In the genomic region with DNA sequence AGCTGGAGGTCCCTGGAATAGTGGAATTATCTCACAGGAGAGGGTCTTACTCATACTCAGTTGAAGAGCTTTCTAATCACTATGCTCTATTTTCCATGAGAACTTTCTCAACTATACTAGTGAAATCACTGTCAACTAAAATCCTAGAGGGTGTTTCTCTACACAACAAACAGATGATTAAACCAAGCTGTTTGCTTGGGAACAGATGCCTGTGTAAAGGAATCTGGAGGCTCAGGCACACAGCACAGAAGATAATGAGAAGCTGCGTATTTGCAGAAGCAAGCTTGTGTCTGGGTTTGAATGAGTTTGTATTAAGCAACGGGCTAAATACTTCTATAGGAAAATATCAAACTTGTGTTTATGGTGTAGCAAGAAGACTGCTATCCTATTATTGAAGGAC, we compare ENCODE assay signal across 27 mouse cellular contexts.
A peak's percentile ranks its signal among the peaks of the same experiment; 100 is the strongest.
DNase-seq lines count a peak whose midpoint lies in the region; ATAC-seq and TF ChIP-seq lines count a peak whose summit lies in the region.
"Had no signal": no experiment of that assay in that cellular context is flagged by ENCODE, and none has a peak within 500 bp of the region (broad histone marks: within the 10 kb centered on the region; RNA-seq: fewer than 3 reads in every experiment).

No protein-coding gene starts in this region.

- H3K4me2 ChIP-seq in forebrain, postnatal 0 days (ENCODE audit: low read depth): no peak overlapping the region
- no peak overlapping the region for H3K4me2 ChIP-seq in forebrain, embryonic 13.5 days
- H3K4me2 ChIP-seq: embryonic facial prominence, embryonic 13.5 days; forebrain, embryonic 12.5 days; heart, embryonic 11.5 days; hindbrain, embryonic 12.5 days; hindbrain, embryonic 15.5 days had no signal

- H3K9me3 ChIP-seq in forebrain, postnatal 0 days (ENCODE audit: low read length): no peaks in the 10 kb centered on the region
- no peaks in the 10 kb centered on the region for H3K9me3 ChIP-seq in forebrain, embryonic 13.5 days (replicated peaks)
- H3K9me3 ChIP-seq: embryonic facial prominence, embryonic 10.5 days; embryonic facial prominence, embryonic 13.5 days; forebrain, embryonic 12.5 days; hindbrain, embryonic 12.5 days; hindbrain, embryonic 15.5 days had no signal

- WGBS in forebrain, postnatal 0 days: 59% methylated on average over 2 of the region's 2 CpGs
- WGBS in forebrain, embryonic 13.5 days: 79% methylated on average over 2 of the region's 2 CpGs

- no peak for TF ChIP-seq CTCF in forebrain, postnatal 0 days (IDR thresholded peaks at IDR 0.05; ENCODE audit: low read depth)

- H3K27me3 ChIP-seq in forebrain, postnatal 0 days (ENCODE audit: insufficient read depth, low read length): no peaks in the 10 kb centered on the region
- no peaks in the 10 kb centered on the region for H3K27me3 ChIP-seq in forebrain, embryonic 13.5 days
- H3K27me3 ChIP-seq: embryonic facial prominence, embryonic 13.5 days; forebrain, embryonic 12.5 days; hindbrain, embryonic 12.5 days; hindbrain, embryonic 15.5 days had no signal

- H3K4me1 ChIP-seq in forebrain, postnatal 0 days (ENCODE audit: insufficient read depth): no peaks in the 10 kb centered on the region
- peaks cover 16% of the 10 kb centered on the region for H3K4me1 ChIP-seq in forebrain, embryonic 13.5 days
- H3K4me1 ChIP-seq: embryonic facial prominence, embryonic 10.5 days; embryonic facial prominence, embryonic 13.5 days had no signal

- peak; percentile 49 for DNase-seq in forebrain, postnatal 0 days
- DNase-seq in layer of hippocampus, adult 18-20 months (ENCODE audit: low spot score in 2 of 2): peak; percentile 33 to 61
- DNase-seq in layer of hippocampus, postnatal 10 days (ENCODE audit: low spot score in 2 of 2): no peak
- DNase-seq in layer of hippocampus, adult 8-10 months (ENCODE audit: low spot score in 2 of 2): peak; percentile 24 to 25
- peak; percentile 5 to 67 for DNase-seq in layer of hippocampus, postnatal 14 days (ENCODE audit: low spot score in 2 of 2)
- no peak for DNase-seq in adrenal gland, postnatal 14 days
- DNase-seq: adrenal gland, adult 8-10 months; adrenal gland, postnatal 36 days; cerebellum, adult 11 months; cerebellum, adult 8-10 months; cerebellum, postnatal 10 days; cerebellum, postnatal 36 days; embryo, embryonic 11 days; gastrocnemius, postnatal 10 days; gastrocnemius, postnatal 36 days; heart, adult 11 months had no signal

- no peak overlapping the region for H3K27ac ChIP-seq in forebrain, postnatal 0 days (ENCODE audit: low read depth, low read length)
- no peak overlapping the region for H3K27ac ChIP-seq in forebrain, embryonic 13.5 days
- H3K27ac ChIP-seq: embryonic facial prominence, embryonic 10.5 days; embryonic facial prominence, embryonic 13.5 days; forebrain, embryonic 12.5 days; hindbrain, embryonic 12.5 days; hindbrain, embryonic 15.5 days had no signal

- no peak overlapping the region for H3K9ac ChIP-seq in forebrain, postnatal 0 days
- H3K9ac ChIP-seq in forebrain, embryonic 13.5 days: no peak overlapping the region
- H3K9ac ChIP-seq: embryonic facial prominence, embryonic 13.5 days; forebrain, embryonic 12.5 days; hindbrain, embryonic 12.5 days; hindbrain, embryonic 15.5 days had no signal

- ATAC-seq in forebrain, postnatal 0 days: peak; percentile 73
- no peak for ATAC-seq in forebrain, embryonic 13.5 days
- no peak for ATAC-seq in megakaryocyte-erythroid progenitor cell, adult 5-6 weeks (replicated peaks; ENCODE audit: low FRiP score, low TSS enrichment, poor library complexity, severe bottlenecking)
- ATAC-seq: activated CD4-positive, CD25-positive, alpha-beta regulatory T cell, adult 4 months; forebrain, embryonic 16.5 days had no signal

- no peaks in the 10 kb centered on the region for H3K36me3 ChIP-seq in forebrain, postnatal 0 days (ENCODE audit: insufficient read depth)
- H3K36me3 ChIP-seq in forebrain, embryonic 13.5 days (ENCODE audit: poor library complexity, severe bottlenecking): no peaks in the 10 kb centered on the region
- H3K36me3 ChIP-seq: embryonic facial prominence, embryonic 10.5 days; embryonic facial prominence, embryonic 13.5 days; forebrain, embryonic 12.5 days; hindbrain, embryonic 12.5 days; hindbrain, embryonic 15.5 days had no signal

- H3K4me3 ChIP-seq in forebrain, postnatal 0 days (ENCODE audit: low read depth, low read length): no peak overlapping the region
- no peak overlapping the region for H3K4me3 ChIP-seq in forebrain, embryonic 13.5 days
- H3K4me3 ChIP-seq: embryonic facial prominence, embryonic 10.5 days; embryonic facial prominence, embryonic 13.5 days; erythroblast, embryonic 14.5 days; forebrain, embryonic 12.5 days; hindbrain, embryonic 12.5 days; hindbrain, embryonic 15.5 days had no signal

Comparison
In these comparisons a context has a peak if more than half of its experiments do, and no peak if none do; other contexts are left out.
1. DNase-seq: peak in forebrain, postnatal 0 days (single experiment), layer of hippocampus, adult 18-20 months (2 of 2), layer of hippocampus, adult 8-10 months (2 of 2) and layer of hippocampus, postnatal 14 days (2 of 2); none in layer of hippocampus, postnatal 10 days (0 of 2) and adrenal gland, postnatal 14 days (single experiment).